Mouse (Mus musculus): ENCODE data around the gene Pfn3. TPM values are rescaled to one million over a fixed set of nuclear protein-coding genes. Genes with fewer than 3 reads are reported as not detected.

Pfn3 gene
- total and polyA plus RNA-seq, 2 experiments from 2014 or later, result 0.71 to 1.5 TPM

- ATAC-seq (ENCODE audit: low FRiP score) (no peak), DNase-seq (ENCODE audit: low spot score) (no peak)
- Histone ChIP-seq H3K4me3 (ENCODE audit: low read depth, low read length) (no peak overlapping the region), H3K9me3 (ENCODE audit: low read length) (no peaks in the 10 kb centered on the region), H3K4me2 (ENCODE audit: low read depth, low read length, poor library complexity, severe bottlenecking) (no peak overlapping the region), H3K36me3 (ENCODE audit: insufficient read depth, low read length) (no peaks in the 10 kb centered on the region), H3K9ac (replicated peaks; ENCODE audit: low read length, poor library complexity, severe bottlenecking) (no peak overlapping the region), H3K27me3 (ENCODE audit: insufficient read depth, low read length) (no peaks in the 10 kb centered on the region; the same call in 1 of the 2 replicates), H3K4me1 (ENCODE audit: insufficient read depth, low read length) (peaks cover 4% of the 10 kb centered on the region; the same call in 1 of the 2 replicates), H3K27ac (ENCODE audit: low read depth, low read length) (no peak overlapping the region)
- WGBS, result 68% methylated on average over 15 of the region's 15 CpGs
- TF ChIP-seq CTCF (IDR thresholded peaks at IDR 0.05), result no peak
These were observed 10.8 kb downstream of the Pfn3 start for GRCm38 (mm10) chr13:55403935-55404852.

GRCm38 (mm10) chr13:55403266-55403665 is 11.8 kb downstream of the Pfn3 start:
- Histone ChIP-seq H3K27me3 (ENCODE audit: insufficient read depth, low read length) (no peaks in the 10 kb centered on the region; the same call in 1 of the 2 replicates), H3K4me1 (ENCODE audit: insufficient read depth, low read length) (peaks cover 4% of the 10 kb centered on the region; the same call in 1 of the 2 replicates), H3K9me3 (ENCODE audit: low read length) (no peaks in the 10 kb centered on the region), H3K4me3 (ENCODE audit: low read depth, low read length) (no peak overlapping the region), H3K9ac (replicated peaks; ENCODE audit: low read length, poor library complexity, severe bottlenecking) (no peak overlapping the region), H3K4me2 (ENCODE audit: low read depth, low read length, poor library complexity, severe bottlenecking) (no peak overlapping the region), H3K36me3 (ENCODE audit: insufficient read depth, low read length) (no peaks in the 10 kb centered on the region), H3K27ac (ENCODE audit: low read depth, low read length) (no peak overlapping the region)
- peak; percentile 50 for DNase-seq (ENCODE audit: low spot score)
- WGBS, result 60% methylated on average over 7 of the region's 7 CpGs
- TF ChIP-seq CTCF (IDR thresholded peaks at IDR 0.05), result no peak
- ATAC-seq (ENCODE audit: low FRiP score), result no peak

GRCm38 (mm10) chr13:55400039-55400346 is 15.0 kb downstream of the Pfn3 start:
- Histone ChIP-seq H3K27ac (ENCODE audit: low read depth, low read length) (no peak overlapping the region), H3K27me3 (ENCODE audit: insufficient read depth, low read length) (no peaks in the 10 kb centered on the region), H3K36me3 (ENCODE audit: insufficient read depth, low read length) (no peaks in the 10 kb centered on the region), H3K4me2 (ENCODE audit: low read depth, low read length, poor library complexity, severe bottlenecking) (no peak overlapping the region), H3K4me3 (ENCODE audit: low read depth, low read length) (no peak overlapping the region), H3K9ac (replicated peaks; ENCODE audit: low read length, poor library complexity, severe bottlenecking) (no peak overlapping the region), H3K4me1 (ENCODE audit: insufficient read depth, low read length) (no peaks in the 10 kb centered on the region), H3K9me3 (ENCODE audit: low read length) (no peaks in the 10 kb centered on the region)
- 80% methylated on average over 1 of the region's 1 CpGs for WGBS
- TF ChIP-seq CTCF (IDR thresholded peaks at IDR 0.05), result no peak
- DNase-seq (ENCODE audit: low spot score), result no peak
- no peak for ATAC-seq (ENCODE audit: low FRiP score)

GRCm38 (mm10) chr13:55399300-55400038 is 15.6 kb downstream of the Pfn3 start:
- no peak overlapping the region for H3K4me3 ChIP-seq (ENCODE audit: low read depth, low read length)
- WGBS, result 60% methylated on average over 5 of the region's 5 CpGs
- no peaks in the 10 kb centered on the region for H3K36me3 ChIP-seq (ENCODE audit: insufficient read depth, low read length)
- no peaks in the 10 kb centered on the region for H3K4me1 ChIP-seq (ENCODE audit: insufficient read depth, low read length)
- no peak overlapping the region for H3K27ac ChIP-seq (ENCODE audit: low read depth, low read length)
- DNase-seq (ENCODE audit: low spot score), result no peak
- no peak overlapping the region for H3K4me2 ChIP-seq (ENCODE audit: low read depth, low read length, poor library complexity, severe bottlenecking)
- no peak for ATAC-seq (ENCODE audit: low FRiP score)
- no peak for TF ChIP-seq CTCF (IDR thresholded peaks at IDR 0.05)
- H3K27me3 ChIP-seq (ENCODE audit: insufficient read depth, low read length), result no peaks in the 10 kb centered on the region
- no peak overlapping the region for H3K9ac ChIP-seq (replicated peaks; ENCODE audit: low read length, poor library complexity, severe bottlenecking)
- H3K9me3 ChIP-seq (ENCODE audit: low read length), result no peaks in the 10 kb centered on the region

GRCm38 (mm10) chr13:55398088-55398487 is 16.9 kb downstream of the Pfn3 start, which contains the start of gene Slc34a1:
Gene Slc34a1, plus strand, starts transcription at chr13:55398187.
- TF ChIP-seq CTCF (IDR thresholded peaks at IDR 0.05), result no peak
- no peaks in the 10 kb centered on the region for H3K4me1 ChIP-seq (ENCODE audit: insufficient read depth, low read length)
- ATAC-seq (ENCODE audit: low FRiP score), result no peak
- H3K4me2 ChIP-seq (ENCODE audit: low read depth, low read length, poor library complexity, severe bottlenecking), result no peak within 1 kb of the TSS
- no peak within 1 kb of the TSS for H3K9ac ChIP-seq (replicated peaks; ENCODE audit: low read length, poor library complexity, severe bottlenecking)
- no peak within 1 kb of the TSS for H3K4me3 ChIP-seq (ENCODE audit: low read depth, low read length)
- H3K27me3 ChIP-seq (ENCODE audit: insufficient read depth, low read length), result no peaks in the 10 kb centered on the region
- H3K9me3 ChIP-seq (ENCODE audit: low read length), result no peaks in the 10 kb centered on the region
- no peaks in the 10 kb centered on the region for H3K36me3 ChIP-seq (ENCODE audit: insufficient read depth, low read length)
- no peak for DNase-seq (ENCODE audit: low spot score)
- H3K27ac ChIP-seq (ENCODE audit: low read depth, low read length), result no peak within 1 kb of the TSS
- WGBS, result 88% methylated on average over 1 of the region's 1 CpGs

- WGBS, result 66% methylated on average over 4 of the region's 4 CpGs
- peak; percentile 45 for TF ChIP-seq CTCF (IDR thresholded peaks at IDR 0.05)
These were observed 22.1 kb downstream of the Pfn3 start for GRCm38 (mm10) chr13:55392933-55393332.

More at GRCm38 (mm10) chr13:55392933-55393332, 22.1 kb downstream of the Pfn3 start:
- Histone ChIP-seq H3K4me3 (ENCODE audit: low read depth, low read length) (no peak overlapping the region), H3K4me2 (ENCODE audit: low read depth, low read length, poor library complexity, severe bottlenecking) (no peak overlapping the region), H3K27ac (ENCODE audit: low read depth, low read length) (no peak overlapping the region), H3K27me3 (ENCODE audit: insufficient read depth, low read length) (no peaks in the 10 kb centered on the region), H3K4me1 (ENCODE audit: insufficient read depth, low read length) (no peaks in the 10 kb centered on the region), H3K9me3 (ENCODE audit: low read length) (no peaks in the 10 kb centered on the region), H3K9ac (replicated peaks; ENCODE audit: low read length, poor library complexity, severe bottlenecking) (no peak overlapping the region), H3K36me3 (ENCODE audit: insufficient read depth, low read length) (no peaks in the 10 kb centered on the region)
- DNase-seq (ENCODE audit: low spot score) (no peak), ATAC-seq (ENCODE audit: low FRiP score) (no peak)

Data from midbrain, postnatal 0 days (tissue).